Mouse (Mus musculus): ENCODE results near the gene Glt8d1. TPM values are rescaled to one million over a fixed set of nuclear protein-coding genes. Genes with fewer than 3 reads are reported as not detected.

The Glt8d1 gene
- 139 TPM for polyA plus RNA-seq (2014; fragmentation: Illumina TruSeq; extraction: RNeasy Lipid Tissue Mini Kit (QIAGEN cat#74804))

GRCm38 (mm10) chr14:31001307-31002205, at the start of gene Glt8d1, which contains the start of gene Spcs1:
Gene Glt8d1 (plus strand): TSS chr14:31001400.
Gene Spcs1 (minus strand): TSS chr14:31001672.

GRCm38 (mm10) chr14:31018860-31019291, 17.7 kb downstream of the Glt8d1 start, which contains the start of the genes Pbrm1 and Gnl3:
Gene Pbrm1 (plus strand): TSS chr14:31019138.
Gene Gnl3 (minus strand): TSS chr14:31019152.

Other genes starting within 250 kb of the Glt8d1 start
- 8.4 TPM for gene Tmem110, start 175.8 kb upstream of the Glt8d1 start, polyA plus RNA-seq (2014; fragmentation: Illumina TruSeq; extraction: RNeasy Lipid Tissue Mini Kit (QIAGEN cat#74804))
- 4.1 TPM for gene Mustn1, start 122.2 kb upstream of the Glt8d1 start, polyA plus RNA-seq (2014; fragmentation: Illumina TruSeq; extraction: RNeasy Lipid Tissue Mini Kit (QIAGEN cat#74804))
- not detected for gene Itih4, start 114.9 kb upstream of the Glt8d1 start, polyA plus RNA-seq (2014; fragmentation: Illumina TruSeq; extraction: RNeasy Lipid Tissue Mini Kit (QIAGEN cat#74804))
- 1.3 TPM for gene Itih3, start 77.6 kb upstream of the Glt8d1 start, polyA plus RNA-seq (2014; fragmentation: Illumina TruSeq; extraction: RNeasy Lipid Tissue Mini Kit (QIAGEN cat#74804))
- gene Itih1, start 58.1 kb upstream of the Glt8d1 start, polyA plus RNA-seq (2014; fragmentation: Illumina TruSeq; extraction: RNeasy Lipid Tissue Mini Kit (QIAGEN cat#74804)) = not detected
- 22.2 TPM for gene Nek4, start 50.0 kb upstream of the Glt8d1 start, polyA plus RNA-seq (2014; fragmentation: Illumina TruSeq; extraction: RNeasy Lipid Tissue Mini Kit (QIAGEN cat#74804))
- gene Spcs1, start 272 bp downstream of the Glt8d1 start, polyA plus RNA-seq (2014; fragmentation: Illumina TruSeq; extraction: RNeasy Lipid Tissue Mini Kit (QIAGEN cat#74804)) = 392 TPM
- 187 TPM for gene Pbrm1, start 17.7 kb downstream of the Glt8d1 start, polyA plus RNA-seq (2014; fragmentation: Illumina TruSeq; extraction: RNeasy Lipid Tissue Mini Kit (QIAGEN cat#74804))
- 159 TPM for gene Gnl3, start 17.8 kb downstream of the Glt8d1 start, polyA plus RNA-seq (2014; fragmentation: Illumina TruSeq; extraction: RNeasy Lipid Tissue Mini Kit (QIAGEN cat#74804))
- gene Smim4, start 127.6 kb downstream of the Glt8d1 start, polyA plus RNA-seq (2014; fragmentation: Illumina TruSeq; extraction: RNeasy Lipid Tissue Mini Kit (QIAGEN cat#74804)) = 6.6 TPM
- gene Nt5dc2, start 129.7 kb downstream of the Glt8d1 start, polyA plus RNA-seq (2014; fragmentation: Illumina TruSeq; extraction: RNeasy Lipid Tissue Mini Kit (QIAGEN cat#74804)) = 3.3 TPM
- gene Stab1, start 167.2 kb downstream of the Glt8d1 start, polyA plus RNA-seq (2014; fragmentation: Illumina TruSeq; extraction: RNeasy Lipid Tissue Mini Kit (QIAGEN cat#74804)) = 1.7 TPM
- not detected for gene Tnnc1, start 206.9 kb downstream of the Glt8d1 start, polyA plus RNA-seq (2014; fragmentation: Illumina TruSeq; extraction: RNeasy Lipid Tissue Mini Kit (QIAGEN cat#74804))
- 84.3 TPM for gene Nisch, start 215.5 kb downstream of the Glt8d1 start, polyA plus RNA-seq (2014; fragmentation: Illumina TruSeq; extraction: RNeasy Lipid Tissue Mini Kit (QIAGEN cat#74804))
- gene Sema3g, start 216.5 kb downstream of the Glt8d1 start, polyA plus RNA-seq (2014; fragmentation: Illumina TruSeq; extraction: RNeasy Lipid Tissue Mini Kit (QIAGEN cat#74804)) = 8.8 TPM
- gene Phf7, start 249.9 kb downstream of the Glt8d1 start, polyA plus RNA-seq (2014; fragmentation: Illumina TruSeq; extraction: RNeasy Lipid Tissue Mini Kit (QIAGEN cat#74804)) = 9.7 TPM

Data from ovary, adult 10 weeks (tissue).